Mouse (Mus musculus) gastrocnemius, adult 2 months (tissue): ENCODE results near the gene Kcnc2. TPM values are rescaled to one million over a fixed set of nuclear protein-coding genes. Genes with fewer than 3 reads are reported as not detected.
A peak's percentile ranks its signal among the peaks of the same experiment; 100 is the strongest.

Experiments
- DNase-seq: peaks from one replicate; pipeline ENCODE4 v3.0.0; 2022
- H3K27ac ChIP-seq: fragments of 200-600 bp; 2 replicates; pipeline ENCODE4 v1.8.1; 2022; ENCODE audit warnings: mild to moderate bottlenecking
- H3K4me3 ChIP-seq: fragments of 200-600 bp; 2 replicates; pipeline ENCODE4 v1.8.1; 2022; ENCODE audit warnings: mild to moderate bottlenecking, moderate library complexity
- CTCF ChIP-seq: fragments of 200-600 bp; IDR thresholded peaks from 2 replicates; pipeline ENCODE4 v1.8.1; 2022; ENCODE audit warnings: antibody characterized with exemption, mild to moderate bottlenecking, moderate library complexity
- intact Hi-C: fragments of 180-260 bp; cut with DNase I; formaldehyde crosslinking; loops from one replicate; pipeline ENCODE4 v1.15.1; 2025
- total RNA-seq, 2 experiments: library from RNA; stranded (reverse); gene quantifications; 2 replicates each; pipeline ENCODE4 v1.2.3; 2021

Gene Kcnc2
- total RNA-seq, 2 experiments from 2014 or later = 0.13 to 0.28 TPM

DNA sequence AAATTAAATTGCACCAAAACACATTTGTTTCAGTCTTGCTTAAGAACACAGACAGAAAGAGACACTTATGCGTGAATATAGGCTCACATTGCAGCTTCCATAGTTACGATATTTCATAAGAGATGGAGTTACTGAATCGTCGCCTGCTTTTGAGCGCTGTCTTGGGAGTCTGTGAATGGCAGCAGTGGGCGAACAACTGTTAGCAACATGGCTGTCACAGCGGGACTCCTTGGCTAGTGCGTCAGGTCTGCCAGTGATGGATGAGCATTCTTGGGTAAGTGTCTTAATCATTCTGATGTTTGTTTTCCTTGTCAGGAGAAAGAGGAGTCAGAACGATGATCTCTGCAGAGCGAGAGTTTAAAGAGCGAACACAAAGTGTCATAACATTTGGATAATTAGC, 44.2 kb downstream of the Kcnc2 start:
- Histone ChIP-seq H3K4me3 (no peak overlapping the region), H3K27ac (no peak overlapping the region)
- no peak for TF ChIP-seq CTCF
- intact Hi-C loops = no loop called here
- no peak for DNase-seq

DNA sequence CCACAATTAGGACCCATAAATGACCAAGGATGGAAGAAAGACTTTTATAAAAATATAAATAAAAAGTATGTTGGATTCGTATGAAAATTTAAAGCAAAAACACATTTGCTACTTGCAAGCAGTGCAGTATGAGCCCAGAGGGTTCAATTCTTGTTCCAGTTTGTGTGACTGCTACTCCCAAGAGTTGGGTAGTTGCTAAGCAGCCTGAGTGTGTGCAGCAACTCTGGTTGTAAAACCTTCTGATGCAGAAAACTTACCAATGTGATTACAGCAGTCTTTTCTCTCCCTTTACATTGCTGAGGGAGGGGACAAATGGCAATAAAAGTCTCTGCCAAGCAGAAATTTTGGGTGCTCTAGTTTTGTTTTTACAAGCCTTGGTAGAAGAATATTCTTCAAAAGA, 46.9 kb downstream of the Kcnc2 start:
- Histone ChIP-seq H3K27ac (no peak overlapping the region), H3K4me3 (no peak overlapping the region)
- TF ChIP-seq CTCF = no peak
- intact Hi-C loops = no loop called here
- DNase-seq = no peak

DNA sequence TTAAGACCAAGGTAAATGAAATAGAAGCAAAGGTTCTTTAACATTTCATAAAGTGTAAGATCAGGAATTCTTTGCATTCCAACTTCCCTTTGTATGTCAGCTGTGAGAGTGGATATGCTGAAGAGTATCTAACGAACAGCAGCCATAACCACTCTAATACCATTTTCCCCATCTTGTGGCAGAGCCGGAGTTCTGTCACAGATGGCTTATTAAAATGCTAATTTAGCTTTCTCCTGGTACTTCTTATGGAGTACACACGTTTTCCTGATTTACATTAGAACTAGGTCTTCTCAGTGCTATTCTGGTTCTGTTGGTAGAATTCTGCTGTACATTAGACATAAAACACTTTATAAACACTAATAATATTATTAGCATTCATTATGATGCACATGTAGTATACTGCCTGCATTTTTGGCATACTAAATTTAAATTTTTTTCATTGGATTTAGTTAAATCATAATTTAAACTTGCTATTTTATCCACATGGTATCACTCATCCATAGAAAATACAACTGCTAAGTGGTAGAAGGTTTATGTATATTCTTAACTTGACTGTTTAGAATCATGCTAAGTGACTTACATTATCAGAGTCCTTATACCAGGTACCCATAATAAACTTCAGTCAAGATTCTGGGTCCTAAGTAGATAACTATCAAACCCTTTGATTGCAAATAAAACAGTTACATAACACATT, 86.9 kb downstream of the Kcnc2 start:
- no peak overlapping the region for H3K27ac ChIP-seq
- no peak for TF ChIP-seq CTCF
- DNase-seq = no peak
- no peak overlapping the region for H3K4me3 ChIP-seq
- intact Hi-C loops = no loop called here

DNA sequence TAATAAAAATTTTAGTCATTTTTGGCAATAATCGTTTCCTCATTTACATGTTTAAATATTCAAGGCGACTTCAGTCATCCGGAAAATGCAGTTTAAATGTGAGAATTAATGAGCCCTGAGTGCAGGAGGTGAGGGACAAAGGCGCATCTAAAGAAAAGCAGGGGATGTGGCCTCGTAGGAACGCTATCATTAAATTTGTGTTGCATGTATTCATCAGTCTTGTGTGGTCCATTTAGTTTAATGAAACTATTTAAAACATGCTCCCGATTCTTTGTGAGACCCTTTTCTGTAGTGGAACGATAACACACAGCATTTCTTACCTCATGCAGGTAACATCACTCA, 87.4 kb downstream of the Kcnc2 start:
- intact Hi-C loops = no loop called here
- H3K27ac ChIP-seq = no peak overlapping the region
- TF ChIP-seq CTCF = no peak
- DNase-seq = no peak
- no peak overlapping the region for H3K4me3 ChIP-seq

DNA sequence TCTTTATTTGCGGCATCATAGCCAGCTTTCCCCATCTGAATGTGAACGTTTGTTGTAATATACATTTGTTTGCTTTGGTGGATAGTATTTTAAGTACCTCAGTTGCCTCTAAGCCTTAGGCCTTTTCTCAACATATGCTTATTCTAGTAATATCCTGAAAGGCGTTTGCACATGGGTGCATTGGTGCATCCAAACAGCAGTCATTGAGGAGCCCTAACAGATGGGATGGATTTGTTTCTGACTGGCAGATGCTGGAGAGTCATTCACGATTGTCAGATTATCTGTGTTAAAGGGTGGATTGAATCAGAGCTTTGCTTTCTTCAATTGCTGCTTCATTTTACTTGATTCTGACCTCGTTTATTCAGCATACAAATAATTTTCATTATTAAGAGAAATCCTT, 89.8 kb downstream of the Kcnc2 start:
- no peak for DNase-seq
- no peak overlapping the region for H3K27ac ChIP-seq
- no peak overlapping the region for H3K4me3 ChIP-seq
- no peak for TF ChIP-seq CTCF
- intact Hi-C loops = no loop called here

DNA sequence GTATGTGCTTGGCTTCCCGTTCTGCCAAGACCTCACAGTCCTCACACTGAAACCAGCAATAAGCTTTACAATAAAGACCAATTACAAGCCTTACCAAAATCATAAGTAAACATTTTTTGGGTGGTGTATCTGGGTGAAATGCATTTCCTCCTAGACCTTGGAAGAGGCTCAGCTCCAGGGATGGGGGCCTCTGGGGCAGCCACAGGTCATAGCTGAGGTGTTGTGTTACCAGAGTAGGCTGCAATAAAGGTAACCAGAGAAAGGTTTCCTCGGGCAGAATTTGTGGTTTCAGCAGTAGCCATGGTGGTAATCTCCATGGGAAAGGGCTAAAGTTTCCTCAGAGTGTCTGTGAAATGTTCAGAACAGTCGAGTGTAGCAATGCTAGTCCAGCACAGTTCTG, 97.4 kb downstream of the Kcnc2 start:
- H3K4me3 ChIP-seq = no peak overlapping the region
- TF ChIP-seq CTCF = no peak
- no peak overlapping the region for H3K27ac ChIP-seq
- DNase-seq = no peak
- intact Hi-C loops = no loop called here

DNA sequence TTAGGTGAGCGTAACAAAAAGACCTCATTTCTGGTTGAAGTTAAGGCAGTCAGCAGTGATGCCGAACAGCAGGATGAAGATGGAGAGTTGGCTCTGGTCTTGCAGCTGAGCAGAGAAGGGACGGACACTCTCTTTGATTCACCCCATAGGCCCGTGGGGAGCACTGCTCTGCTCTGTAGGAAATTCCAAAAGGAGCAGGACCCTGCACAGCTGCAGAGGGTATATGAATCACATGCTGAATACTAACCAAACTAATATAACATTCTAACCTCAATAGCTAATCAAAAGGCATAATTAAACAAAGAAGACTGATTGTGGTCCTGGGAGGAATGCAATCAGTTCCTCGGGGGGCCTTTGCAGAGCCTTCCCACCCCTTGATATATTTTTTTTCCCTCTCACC, 106.2 kb downstream of the Kcnc2 start:
- Histone ChIP-seq H3K4me3 (no peak overlapping the region), H3K27ac (no peak overlapping the region)
- TF ChIP-seq CTCF = no peak
- DNase-seq = no peak
- intact Hi-C loops = no loop called here

DNA sequence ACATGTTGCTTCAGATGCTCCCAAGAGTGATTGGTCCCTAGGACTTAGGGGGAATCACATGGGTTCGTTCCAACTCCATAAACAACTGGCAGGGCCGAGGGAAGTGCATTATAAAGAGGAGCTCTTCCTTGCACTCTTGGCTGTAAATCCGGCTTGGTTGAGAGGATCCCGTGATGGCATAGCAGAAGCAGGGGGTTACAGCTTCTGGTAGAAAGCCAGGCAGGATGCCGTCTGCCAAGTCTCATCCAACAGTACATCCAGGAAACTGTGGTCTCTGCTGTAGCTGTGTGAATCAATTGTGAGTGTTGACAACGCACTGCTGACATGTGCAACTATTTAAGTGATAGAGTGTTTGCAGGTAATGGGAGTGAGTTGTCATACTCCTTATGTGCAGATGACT, 107.5 kb downstream of the Kcnc2 start:
- intact Hi-C loops = no loop called here
- Histone ChIP-seq H3K4me3 (no peak overlapping the region), H3K27ac (no peak overlapping the region)
- TF ChIP-seq CTCF = no peak
- DNase-seq = no peak

DNA sequence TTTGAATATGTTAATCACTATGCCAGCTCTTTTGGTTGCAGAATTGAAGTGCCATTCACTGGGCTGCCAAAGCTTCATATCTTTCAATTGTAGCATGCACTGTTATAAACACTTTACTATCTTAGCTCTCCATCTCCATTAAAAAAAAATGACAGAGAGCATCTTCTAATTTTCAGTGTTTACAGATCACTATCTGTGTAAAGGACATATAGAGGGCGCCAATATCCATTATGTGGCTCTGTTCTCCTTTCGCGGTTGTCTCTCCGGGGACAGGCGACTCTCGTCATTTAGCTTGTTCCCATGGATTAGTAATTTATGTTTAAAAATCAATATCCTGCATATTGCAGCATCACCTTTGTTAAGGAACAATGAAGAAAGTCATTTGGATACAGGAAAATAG, 109.7 kb downstream of the Kcnc2 start:
- Histone ChIP-seq H3K4me3 (no peak overlapping the region), H3K27ac (no peak overlapping the region)
- intact Hi-C loops = no loop called here
- TF ChIP-seq CTCF = no peak
- DNase-seq = no peak

DNA sequence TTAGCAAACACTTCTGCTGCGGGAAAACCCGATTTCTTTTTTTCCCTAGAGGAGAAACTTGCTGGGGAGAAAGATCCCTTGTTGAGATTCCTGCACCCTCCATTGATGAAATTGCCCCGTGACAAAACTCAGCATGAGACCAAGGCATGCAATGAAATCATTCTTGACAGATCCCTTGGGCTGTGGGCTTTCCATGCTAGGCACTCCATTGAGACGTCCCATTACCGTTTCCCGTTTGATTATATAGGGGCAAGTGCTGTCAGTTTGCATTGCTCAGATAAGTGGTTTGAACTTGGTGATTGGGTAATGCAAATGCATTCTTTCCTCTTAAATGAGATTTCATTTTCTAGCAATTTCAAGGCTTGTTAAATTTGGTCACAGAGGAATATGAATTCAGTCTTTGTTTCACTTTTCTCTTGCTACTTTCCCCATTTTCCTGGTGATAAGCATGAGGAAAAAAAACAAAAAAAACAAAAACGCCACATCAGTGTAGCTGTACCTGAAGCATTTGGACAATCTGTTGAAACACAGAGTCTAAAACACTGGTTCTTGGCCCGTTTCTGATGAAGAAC, 123.6 kb downstream of the Kcnc2 start:
- Histone ChIP-seq H3K4me3 (no peak overlapping the region), H3K27ac (no peak overlapping the region)
- intact Hi-C loops = no loop called here
- TF ChIP-seq CTCF = no peak
- no peak for DNase-seq

DNA sequence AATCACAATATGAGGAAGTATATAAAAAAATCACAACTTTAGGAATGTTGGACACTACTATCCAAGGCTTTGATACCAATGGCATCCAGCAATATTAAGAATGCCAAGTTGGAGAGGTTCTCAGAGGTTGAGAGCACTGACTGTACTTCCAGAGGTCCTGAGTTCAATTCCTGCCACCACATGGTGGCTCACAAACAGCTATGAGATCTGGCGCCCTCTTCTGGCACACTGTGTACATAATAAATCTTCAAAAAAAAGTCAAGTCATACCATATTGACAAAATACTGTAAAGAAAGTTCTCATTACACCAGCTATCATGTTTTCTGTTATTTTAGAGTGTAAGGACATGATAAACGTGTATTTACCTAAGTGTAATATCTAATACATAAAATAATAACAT, 126.3 kb downstream of the Kcnc2 start:
- intact Hi-C loops = no loop called here
- peak; percentile 4; the same call in 1 of the 2 replicates for TF ChIP-seq CTCF
- H3K4me3 ChIP-seq = no peak overlapping the region
- no peak for DNase-seq
- no peak overlapping the region for H3K27ac ChIP-seq

DNA sequence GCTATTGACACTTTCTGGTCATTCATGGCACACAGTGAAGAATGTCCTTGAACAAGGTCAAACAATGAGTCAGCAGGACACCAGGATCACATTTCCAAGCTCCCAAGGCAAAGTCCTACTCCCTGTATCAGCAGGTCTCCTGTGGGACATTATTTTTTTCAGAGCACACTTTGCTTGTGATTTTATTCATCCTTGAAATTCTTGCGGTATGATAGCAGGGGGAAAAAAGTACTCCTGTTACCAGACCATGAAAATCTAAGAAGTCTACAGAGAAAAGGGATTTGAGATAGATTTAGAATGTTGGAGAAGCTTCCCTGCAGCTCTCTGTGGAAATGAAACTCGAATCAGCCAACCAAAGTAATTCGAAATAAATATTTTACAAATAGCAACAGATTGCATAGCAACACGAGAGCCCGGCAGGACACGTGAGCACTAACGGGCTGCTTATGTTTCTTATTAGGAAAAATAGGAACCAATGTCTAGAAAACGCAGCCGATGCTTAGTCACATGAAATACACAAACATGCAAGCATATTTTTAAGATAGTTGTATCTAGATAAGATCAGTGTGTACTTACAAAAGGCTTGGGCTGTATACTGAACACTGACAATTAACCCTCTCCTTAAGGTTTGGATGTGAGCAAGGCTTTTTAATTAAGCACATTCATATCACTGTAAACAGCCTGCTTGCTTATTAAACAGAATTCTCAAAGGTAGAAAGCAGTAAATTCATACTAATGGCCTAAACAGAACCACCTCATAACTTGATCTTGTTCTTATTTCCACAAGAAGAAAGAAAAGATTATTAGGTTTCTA, 129.9 kb downstream of the Kcnc2 start:
- peak overlapping the region; percentile 47 for H3K4me3 ChIP-seq
- peak overlapping the region; percentile 20 for H3K27ac ChIP-seq
- no peak for TF ChIP-seq CTCF
- no peak for DNase-seq
- intact Hi-C loops = no loop called here

DNA sequence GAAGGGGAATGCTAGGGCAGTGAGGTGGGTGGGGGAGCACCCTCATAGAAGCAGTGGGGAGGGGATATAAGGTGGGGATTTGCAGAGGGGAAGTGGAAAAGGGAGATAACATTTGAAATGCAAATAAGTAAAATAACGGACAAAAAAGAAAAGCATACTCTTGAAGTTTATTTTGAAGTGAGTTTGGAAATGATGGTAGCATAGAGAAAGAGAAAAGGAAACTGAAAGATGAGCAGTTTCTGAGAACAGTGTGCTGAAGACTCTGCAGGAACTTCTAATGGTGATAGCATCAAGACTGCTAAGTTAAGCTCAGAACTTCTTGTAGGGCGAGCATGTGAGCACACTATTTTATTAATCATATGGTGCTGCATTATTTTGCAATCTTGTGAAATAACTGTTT, 138.6 kb downstream of the Kcnc2 start:
- DNase-seq = no peak
- H3K4me3 ChIP-seq = no peak overlapping the region
- no peak overlapping the region for H3K27ac ChIP-seq
- intact Hi-C loops = no loop called here
- no peak for TF ChIP-seq CTCF
